Mouse (Mus musculus): Measurements from ENCODE around the gene Cenpa.

Gene Cenpa

GRCm38 (mm10) chr5:30666391-30667195, at the start of gene Cenpa:
Gene Cenpa, plus strand, starts transcription at chr5:30666777.
- peak; percentile 96 for DNase-seq (ENCODE audit: low spot score)

GRCm38 (mm10) chr5:30617357-30617756, 49.2 kb upstream of the Cenpa start:
- DNase-seq (ENCODE audit: low spot score) = no peak

DNA sequence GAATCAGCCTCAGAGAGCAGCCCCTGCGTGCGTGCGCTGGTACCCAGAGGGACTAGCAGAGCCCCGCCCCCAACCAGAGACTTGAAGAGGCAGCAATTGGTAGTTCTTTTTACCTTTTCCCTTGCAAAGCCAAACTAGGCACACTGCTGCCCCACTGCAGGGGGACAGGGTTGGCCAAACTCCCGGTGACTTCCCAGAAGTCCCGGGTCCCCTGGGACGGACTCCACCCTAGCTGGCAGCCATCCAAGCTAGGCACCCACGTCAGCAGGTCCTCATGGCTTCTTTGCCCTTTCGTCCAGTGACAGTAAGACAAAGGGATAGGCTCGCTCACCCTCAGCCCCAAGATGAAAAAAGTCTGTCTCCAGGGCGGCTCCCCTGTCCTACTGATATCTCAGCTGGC, 48.7 kb upstream of the Cenpa start:
- no peak for DNase-seq (ENCODE audit: low spot score)

- no peak for DNase-seq (ENCODE audit: low spot score)
Observed at GRCm38 (mm10) chr5:30618376-30619003, 48.1 kb upstream of the Cenpa start.

- DNase-seq (ENCODE audit: low spot score) = no peak
Observed at GRCm38 (mm10) chr5:30619211-30619610, 47.4 kb upstream of the Cenpa start.

GRCm38 (mm10) chr5:30620567-30620966, 46.0 kb upstream of the Cenpa start:
- DNase-seq (ENCODE audit: low spot score) = no peak

- no peak for DNase-seq (ENCODE audit: low spot score)
Observed at GRCm38 (mm10) chr5:30621211-30621790, 45.3 kb upstream of the Cenpa start.

GRCm38 (mm10) chr5:30621844-30622176, 44.8 kb upstream of the Cenpa start:
- no peak for DNase-seq (ENCODE audit: low spot score)

DNA sequence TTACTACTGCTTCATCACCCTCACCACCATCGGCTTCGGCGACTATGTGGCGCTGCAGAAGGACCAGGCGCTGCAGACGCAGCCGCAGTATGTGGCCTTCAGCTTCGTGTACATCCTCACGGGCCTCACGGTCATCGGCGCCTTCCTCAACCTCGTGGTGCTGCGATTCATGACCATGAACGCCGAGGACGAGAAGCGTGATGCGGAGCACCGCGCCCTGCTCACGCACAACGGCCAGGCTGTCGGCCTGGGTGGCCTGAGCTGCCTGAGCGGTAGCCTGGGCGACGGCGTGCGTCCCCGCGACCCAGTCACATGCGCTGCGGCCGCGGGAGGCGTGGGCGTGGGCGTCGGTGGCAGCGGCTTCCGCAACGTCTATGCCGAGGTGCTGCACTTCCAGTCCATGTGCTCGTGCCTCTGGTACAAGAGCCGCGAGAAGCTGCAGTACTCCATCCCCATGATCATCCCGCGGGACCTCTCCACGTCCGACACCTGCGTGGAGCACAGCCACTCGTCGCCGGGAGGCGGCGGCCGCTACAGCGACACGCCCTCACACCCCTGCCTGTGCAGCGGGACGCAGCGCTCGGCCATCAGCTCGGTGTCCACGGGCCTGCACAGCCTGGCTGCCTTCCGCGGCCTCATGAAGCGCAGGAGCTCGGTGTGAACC, 44.3 kb upstream of the Cenpa start:
- DNase-seq (ENCODE audit: low spot score) = peak; percentile 57

DNA sequence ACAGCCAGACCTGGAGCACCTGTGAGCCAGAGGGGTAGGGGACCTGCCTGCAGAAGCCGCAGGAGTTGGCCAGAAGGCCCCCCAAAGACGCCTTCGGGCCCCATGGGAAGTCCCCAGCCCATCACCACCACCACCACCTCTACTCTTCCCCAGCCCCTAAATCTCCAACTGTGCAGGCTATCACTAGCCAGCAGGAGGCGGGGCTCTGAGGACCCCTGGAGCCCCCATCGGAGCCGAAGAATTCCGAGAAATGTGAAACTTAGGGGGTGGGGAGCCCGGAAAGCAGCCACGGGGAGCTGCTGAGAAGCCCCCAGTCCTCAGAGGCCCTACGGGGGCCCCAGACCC, 43.8 kb upstream of the Cenpa start:
- peak; percentile 21 for DNase-seq (ENCODE audit: low spot score)

- no peak for DNase-seq (ENCODE audit: low spot score)
Observed at GRCm38 (mm10) chr5:30623380-30623779, 43.2 kb upstream of the Cenpa start.

DNA sequence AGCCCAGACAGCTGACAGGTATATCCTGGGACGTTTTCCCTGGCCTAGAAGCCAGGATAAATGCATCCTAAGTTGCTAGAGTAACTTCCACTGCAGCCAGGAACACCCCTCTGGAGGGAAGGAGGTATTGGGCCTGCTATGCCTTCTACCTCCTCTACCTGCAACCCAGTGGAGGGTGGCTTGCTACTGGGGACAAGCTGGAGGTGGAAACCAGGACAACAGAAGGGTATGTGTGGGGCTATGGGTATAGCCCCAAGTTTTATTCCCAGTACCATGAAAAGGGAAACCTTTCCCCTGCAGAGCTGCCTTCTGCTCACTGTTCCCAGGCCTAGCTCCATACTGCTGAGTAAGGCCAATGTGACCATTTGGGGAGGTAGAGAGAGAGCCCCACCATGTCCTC, 42.3 kb upstream of the Cenpa start:
- no peak for DNase-seq (ENCODE audit: low spot score)

DNA sequence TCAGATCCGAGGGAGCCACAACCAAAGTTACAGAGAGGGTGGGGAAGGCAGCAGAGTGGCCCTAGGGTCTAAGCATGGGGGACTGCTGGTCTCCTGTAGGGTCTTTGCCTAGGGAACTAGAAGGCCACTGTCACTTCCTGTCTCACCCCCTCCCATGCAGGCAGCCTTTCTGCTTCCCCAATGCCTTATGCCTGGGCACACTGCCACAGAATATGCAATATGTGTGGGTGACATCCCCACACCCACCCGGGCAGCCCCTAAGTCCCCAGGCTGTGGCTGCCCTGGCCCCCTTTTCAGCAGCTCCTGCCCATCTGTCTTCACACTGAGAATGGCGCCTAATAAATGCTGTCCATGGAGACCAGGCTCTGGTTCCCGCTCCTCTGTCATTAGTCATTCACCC, 41.7 kb upstream of the Cenpa start:
- DNase-seq (ENCODE audit: low spot score) = no peak

- DNase-seq (ENCODE audit: low spot score) = no peak
Observed at GRCm38 (mm10) chr5:30625379-30625778, 41.2 kb upstream of the Cenpa start.

DNA sequence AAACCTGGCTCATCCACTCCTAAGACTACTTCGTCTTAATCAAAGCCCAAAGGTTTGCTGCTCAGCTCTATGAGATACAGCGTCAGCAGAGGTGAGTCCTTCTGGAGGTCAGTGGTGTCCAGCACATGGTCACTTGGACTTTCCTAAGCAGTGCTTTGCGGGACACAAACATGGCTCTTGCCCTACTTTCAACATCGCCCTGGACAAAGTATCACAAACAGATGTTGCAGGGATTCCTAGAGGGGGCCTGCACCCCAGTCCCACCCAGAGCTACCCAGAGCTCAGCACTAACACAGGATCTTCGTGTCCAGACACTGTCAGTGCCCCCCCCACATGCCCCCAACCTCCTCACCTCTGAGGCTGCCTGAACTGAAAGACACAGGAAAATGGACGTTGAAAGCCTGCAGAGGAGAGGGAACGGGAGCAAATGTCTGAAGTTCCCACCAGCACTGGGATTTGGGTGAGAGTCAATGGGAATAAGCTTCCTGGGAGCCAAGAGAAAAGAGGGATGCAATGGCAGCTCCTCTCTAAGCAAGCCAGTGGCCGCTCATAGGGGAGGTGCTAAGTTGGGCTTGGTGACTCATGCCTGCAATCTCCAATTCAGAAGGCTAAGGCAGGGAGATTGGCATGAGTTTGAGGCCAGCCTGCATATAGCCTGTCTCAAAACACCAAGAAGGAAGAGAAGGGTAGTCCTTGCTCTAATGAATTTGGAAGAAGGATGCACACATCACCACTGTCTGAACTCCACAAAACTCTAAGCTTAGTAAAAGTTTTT, 40.1 kb upstream of the Cenpa start:
- DNase-seq (ENCODE audit: low spot score) = no peak

- DNase-seq (ENCODE audit: low spot score) = no peak
Observed at GRCm38 (mm10) chr5:30628511-30628910, 38.1 kb upstream of the Cenpa start.

- no peak for DNase-seq (ENCODE audit: low spot score)
Observed at GRCm38 (mm10) chr5:30630401-30630800, 36.2 kb upstream of the Cenpa start.

- DNase-seq (ENCODE audit: low spot score) = no peak
Observed at GRCm38 (mm10) chr5:30632134-30632533, 34.4 kb upstream of the Cenpa start.

DNA sequence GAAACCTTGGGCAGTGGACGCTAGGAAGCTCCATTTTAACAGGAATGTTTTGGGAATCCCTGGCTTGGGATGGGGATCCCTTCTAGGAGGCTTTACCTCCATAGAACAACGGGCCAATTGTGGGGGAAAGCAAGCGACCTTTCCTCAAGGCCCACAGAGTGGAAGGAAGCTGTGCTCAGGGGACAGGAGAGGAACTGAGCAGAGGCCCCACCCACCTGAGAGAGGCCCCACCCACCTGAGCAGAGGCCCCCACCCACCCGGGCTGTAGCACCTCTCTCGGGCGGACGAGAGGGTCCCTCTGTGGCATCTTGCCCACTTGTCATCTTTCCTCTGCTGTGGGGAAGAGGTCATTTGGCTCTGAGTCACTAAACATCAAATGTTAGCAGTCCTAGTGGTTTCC, 29.6 kb upstream of the Cenpa start:
- DNase-seq (ENCODE audit: low spot score) = no peak

GRCm38 (mm10) chr5:30638041-30638440, 28.5 kb upstream of the Cenpa start:
- DNase-seq (ENCODE audit: low spot score) = peak; percentile 85

DNA sequence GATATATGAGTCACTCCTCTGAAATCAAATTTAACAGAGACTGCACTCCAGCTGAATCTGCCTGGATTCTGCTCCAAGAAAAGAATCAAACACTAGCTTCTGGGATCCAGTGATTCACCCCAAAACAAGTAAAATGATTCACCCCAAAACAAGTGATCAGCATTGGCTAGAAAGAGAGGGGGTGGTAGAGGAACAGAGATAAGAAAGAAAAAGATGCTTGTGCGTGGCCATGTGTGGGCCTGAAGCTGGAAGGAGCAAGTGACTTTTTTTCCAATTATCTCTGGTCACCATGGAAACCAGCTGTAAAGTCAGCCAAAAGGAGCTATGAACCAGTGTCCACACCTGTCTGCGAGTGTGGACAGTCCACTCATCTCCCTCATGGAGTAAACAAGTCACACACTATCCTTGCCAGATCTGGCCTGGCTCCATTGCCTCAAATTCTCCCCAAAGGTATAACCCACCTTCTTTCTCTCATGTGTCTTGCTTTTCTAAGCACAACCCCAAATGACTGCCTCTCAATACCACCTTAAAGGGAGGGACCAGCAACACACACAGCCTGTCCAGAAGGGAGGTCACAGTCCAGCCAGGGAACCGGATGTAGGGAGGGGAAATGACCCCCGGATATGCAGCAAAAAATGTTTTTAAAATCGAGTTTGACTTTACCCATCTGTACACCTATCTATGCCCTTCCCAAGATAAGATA, 22.9 kb upstream of the Cenpa start:
- DNase-seq (ENCODE audit: low spot score) = no peak

DNA sequence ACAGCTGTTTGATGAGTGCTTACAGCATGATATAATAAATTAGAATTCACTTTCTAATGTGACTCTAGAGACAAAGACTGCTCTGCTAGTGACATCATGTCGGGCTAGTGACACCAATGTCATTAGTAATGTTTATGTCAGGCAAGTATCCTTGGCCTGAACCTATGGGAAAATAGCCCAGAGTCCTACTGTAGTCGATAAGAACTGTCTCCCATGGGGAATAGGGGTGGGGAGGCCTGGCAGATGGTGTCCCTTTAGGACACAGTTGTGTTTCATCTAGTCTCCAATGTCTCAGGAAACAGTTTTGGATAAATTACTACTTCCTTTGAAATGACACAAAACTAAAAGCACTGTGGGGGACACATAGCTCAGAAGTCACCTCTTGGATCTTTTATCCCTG, 20.5 kb upstream of the Cenpa start:
- DNase-seq (ENCODE audit: low spot score) = no peak
